Mouse (Mus musculus) kidney, postnatal 0 days (tissue): ENCODE measurements around the gene Aldh4a1. TPM values are rescaled to one million over a fixed set of nuclear protein-coding genes. Genes with fewer than 3 reads are reported as not detected.

Experiments used
- ATAC-seq: fragments of 200-750 bp; cut with Nextera tagmentation; replicated peaks from 2 replicates; pipeline ENCODE4 v1.8.0; 2017; ENCODE audit warnings: low read depth, moderate number of reproducible peaks, moderate TSS enrichment, moderate library complexity; ENCODE audit not compliant: low FRiP score
- DNase-seq: peaks from one replicate; pipeline ENCODE4 v3.0.0-alpha.2; 2016; ENCODE audit warnings: low spot score
- H3K27ac ChIP-seq: fragments of 300-500 bp; sonication (generic); 2 replicates; pipeline ENCODE4 v1.5.1; 2014; ENCODE audit warnings: mild to moderate bottlenecking
- H3K27me3 ChIP-seq: fragments of 300-500 bp; sonication (generic); 2 replicates; pipeline ENCODE4 v1.6.1; 2014; ENCODE audit warnings: low read length, mixed read lengths; ENCODE audit not compliant: insufficient read depth
- H3K36me3 ChIP-seq: fragments of 300-500 bp; sonication (generic); 2 replicates; pipeline ENCODE4 v1.6.1; 2014; ENCODE audit warnings: low read length, mixed read lengths; ENCODE audit not compliant: insufficient read depth
- H3K4me1 ChIP-seq: fragments of 300-500 bp; sonication (generic); replicated peaks from 2 replicates; pipeline ENCODE4 v1.6.1; 2014; ENCODE audit warnings: antibody characterized with exemption, low read length, mixed read lengths; ENCODE audit not compliant: insufficient read depth
- H3K4me2 ChIP-seq: fragments of 300-500 bp; sonication (generic); 2 replicates; pipeline ENCODE4 v1.6.1; 2014; ENCODE audit warnings: mild to moderate bottlenecking, low read length, moderate library complexity, mixed read lengths
- H3K4me3 ChIP-seq: fragments of 300-500 bp; sonication (generic); replicated peaks from 2 replicates; pipeline ENCODE4 v1.5.1; 2014; ENCODE audit warnings: low read depth, low read length
- H3K9ac ChIP-seq: fragments of 300-500 bp; sonication (generic); 2 replicates; pipeline ENCODE4 v1.6.1; 2014; ENCODE audit warnings: low read depth, low read length
- H3K9me3 ChIP-seq: fragments of 300-500 bp; sonication (generic); replicated peaks from 2 replicates; pipeline ENCODE4 v1.6.1; 2016; ENCODE audit warnings: low read length, inconsistent platforms, mixed read lengths
- CTCF ChIP-seq: IDR thresholded peaks from 2 replicates; pipeline ENCODE4 v1.5.1; 2016; ENCODE audit warnings: antibody characterized with exemption, low read depth, mild to moderate bottlenecking, moderate library complexity
- WGBS: fragments of 180-500 bp; shearing (Covaris S2); extraction: QIAGEN DNeasy Blood & Tissue Kit; methylation state at CpG from one replicate; pipeline ENCODE4 v1.1.7; 2014; 5-methylcytosine and 5-hydroxymethylcytosine counted together
- polyA plus RNA-seq: library from polyadenylated mRNA; unstranded; fragments of >200 nt; fragmentation: Nextera tagmentation; extraction: Ambion mirVana; gene quantifications from 2 replicates; pipeline ENCODE4 v1.2.1, GENCODE M21; 2015

Gene Aldh4a1
- polyA plus RNA-seq: 91.0 and 106 TPM in 2 replicates

DNA sequence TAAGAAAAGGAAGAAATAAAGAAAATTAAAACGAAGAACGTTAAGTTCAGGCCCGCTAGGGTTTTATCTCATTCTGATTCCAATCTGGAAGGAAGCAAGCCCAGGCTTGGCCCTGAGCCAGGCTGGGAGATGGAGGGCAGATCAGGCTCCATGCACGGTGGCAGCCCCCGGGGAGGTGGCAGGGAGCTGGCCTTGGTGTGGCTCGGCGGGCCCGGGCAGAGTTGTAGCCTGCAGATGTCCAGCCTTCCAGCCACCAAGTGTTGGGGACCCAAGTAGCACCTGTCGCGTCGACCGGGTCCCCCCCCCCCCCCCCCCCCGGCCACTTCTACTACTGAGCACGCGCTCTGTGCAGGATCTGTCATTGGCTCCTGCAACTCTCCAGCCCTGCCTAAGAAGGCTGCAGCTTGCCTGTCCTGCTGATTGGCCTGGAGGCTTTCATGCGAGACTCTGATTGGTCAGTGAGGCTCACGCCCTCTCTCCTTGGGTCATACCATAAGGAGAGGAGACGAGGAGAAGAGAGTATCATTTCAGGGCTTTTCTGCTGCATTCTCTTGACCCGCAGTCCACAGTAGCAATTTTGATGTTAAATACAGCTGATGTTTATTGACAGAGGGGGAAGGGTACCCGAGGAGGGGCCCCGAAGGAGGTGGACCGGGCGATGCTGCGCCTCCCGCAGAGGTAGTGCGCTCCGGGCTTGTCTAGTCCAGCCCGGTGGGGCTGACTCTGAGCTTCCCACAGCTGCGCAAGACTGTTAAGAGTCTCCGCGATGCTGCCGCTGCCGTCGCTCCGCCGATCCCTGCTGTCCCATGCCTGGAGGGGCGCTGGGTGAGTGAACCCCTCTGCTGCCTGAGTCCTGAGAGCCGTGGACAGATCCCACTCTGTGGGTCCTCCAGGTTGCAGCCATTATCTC, at the start of gene Aldh4a1:
Aldh4a1 (plus strand) TSS at position 494 of the 910 bp plus-strand sequence.
- H3K4me3 ChIP-seq: peak within 1 kb of the TSS; percentile 83
- peak within 1 kb of the TSS; percentile 87 for H3K27ac ChIP-seq
- no peak for TF ChIP-seq CTCF
- H3K9me3 ChIP-seq: no peaks in the 10 kb centered on the region
- no peaks in the 10 kb centered on the region for H3K36me3 ChIP-seq
- H3K9ac ChIP-seq: peak within 1 kb of the TSS; percentile 79
- WGBS: under 1% methylated on average over 34 of the region's 38 CpGs
- peak; percentile 98 for DNase-seq
- peak within 1 kb of the TSS; percentile 88 for H3K4me2 ChIP-seq
- no peaks in the 10 kb centered on the region for H3K27me3 ChIP-seq
- 0 out of 2 replicates have a peak, but pooled peaks cover 7% of the 10 kb centered on the region for H3K4me1 ChIP-seq
- peak; percentile 98 for ATAC-seq

DNA sequence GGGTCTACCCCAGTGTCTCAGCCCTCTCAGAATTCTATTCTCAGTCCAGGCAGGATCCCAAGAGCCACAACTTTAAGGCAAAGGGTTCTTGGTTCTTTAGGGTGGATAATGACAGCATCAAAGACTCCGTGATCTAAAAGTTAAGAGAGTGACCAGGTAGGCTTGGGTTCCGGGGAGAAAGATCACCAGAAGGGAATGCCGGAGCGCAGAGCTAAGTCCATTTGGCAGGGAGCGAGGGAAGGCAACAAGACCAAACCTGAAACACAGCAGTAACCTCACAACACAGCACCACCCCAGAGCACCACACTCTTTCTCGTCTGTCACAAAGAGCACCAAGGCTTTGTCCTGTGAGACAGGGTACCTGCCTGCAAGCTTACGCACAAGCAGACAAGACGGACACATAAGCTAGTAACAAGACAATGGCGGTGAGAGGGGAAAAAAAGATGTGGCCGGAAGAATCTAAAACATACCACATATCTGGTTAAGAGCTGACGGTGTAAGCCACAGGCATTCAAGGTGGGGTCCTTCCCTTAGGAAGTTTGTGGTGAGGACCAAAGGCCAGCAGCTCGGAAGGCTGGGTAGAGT, 49.6 kb upstream of the Aldh4a1 start:
- ATAC-seq (no peak), DNase-seq (no peak)
- WGBS: 87% methylated on average over 12 of the region's 12 CpGs
- H3K4me2 ChIP-seq: no peak overlapping the region
- TF ChIP-seq CTCF: no peak
- no peak overlapping the region for H3K9ac ChIP-seq
- H3K36me3 ChIP-seq: no peaks in the 10 kb centered on the region
- no peak overlapping the region for H3K4me3 ChIP-seq
- H3K9me3 ChIP-seq: no peaks in the 10 kb centered on the region
- H3K27me3 ChIP-seq: no peaks in the 10 kb centered on the region
- peaks cover 22% of the 10 kb centered on the region for H3K4me1 ChIP-seq
- 0 out of 2 replicates have a peak overlapping the region, but pooled peaks have one; percentile 42 for H3K27ac ChIP-seq

DNA sequence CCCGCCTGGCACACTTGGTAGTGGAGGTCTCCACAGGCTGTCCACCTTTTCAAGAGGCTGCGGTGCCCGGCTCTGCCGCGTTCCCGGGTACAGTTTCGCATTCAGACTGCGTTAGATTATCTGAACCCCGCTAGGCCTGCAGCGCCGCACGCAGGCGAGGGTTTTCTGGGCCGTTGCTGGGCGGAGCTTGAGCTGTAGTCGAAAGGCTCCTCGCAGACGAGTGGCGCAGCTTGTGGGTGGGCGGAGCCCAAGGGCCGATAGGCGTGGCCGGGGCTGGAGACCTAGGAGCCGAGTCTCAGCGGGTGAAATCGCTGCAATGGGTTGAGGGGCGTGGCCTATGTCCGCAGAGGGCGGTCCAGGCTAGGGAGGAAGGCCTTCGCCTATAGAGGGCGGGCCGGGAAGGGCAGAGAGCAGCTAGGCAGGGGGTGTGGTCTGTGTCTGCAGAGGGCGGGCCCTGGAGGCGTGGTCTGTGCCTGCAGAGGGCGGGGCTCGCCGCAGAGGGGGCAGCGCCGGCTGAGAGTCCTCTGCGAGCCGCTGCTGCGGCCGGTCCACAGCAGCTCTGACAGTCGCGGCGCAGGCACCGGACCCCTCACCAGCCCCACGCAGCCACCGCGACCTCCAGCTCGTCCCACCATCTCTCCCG, 48.4 kb upstream of the Aldh4a1 start:
- Histone ChIP-seq H3K27me3 (no peaks in the 10 kb centered on the region), H3K9me3 (no peaks in the 10 kb centered on the region), H3K36me3 (no peaks in the 10 kb centered on the region), H3K4me1 (peaks cover 34% of the 10 kb centered on the region), H3K4me3 (peak overlapping the region; percentile 90), H3K4me2 (peak overlapping the region; percentile 93), H3K9ac (peak overlapping the region; percentile 91), H3K27ac (peak overlapping the region; percentile 92)
- under 1% methylated on average over 43 of the region's 52 CpGs for WGBS
- peak; percentile 69 for TF ChIP-seq CTCF
- ATAC-seq: peak; percentile 97
- DNase-seq: peak; percentile 100

DNA sequence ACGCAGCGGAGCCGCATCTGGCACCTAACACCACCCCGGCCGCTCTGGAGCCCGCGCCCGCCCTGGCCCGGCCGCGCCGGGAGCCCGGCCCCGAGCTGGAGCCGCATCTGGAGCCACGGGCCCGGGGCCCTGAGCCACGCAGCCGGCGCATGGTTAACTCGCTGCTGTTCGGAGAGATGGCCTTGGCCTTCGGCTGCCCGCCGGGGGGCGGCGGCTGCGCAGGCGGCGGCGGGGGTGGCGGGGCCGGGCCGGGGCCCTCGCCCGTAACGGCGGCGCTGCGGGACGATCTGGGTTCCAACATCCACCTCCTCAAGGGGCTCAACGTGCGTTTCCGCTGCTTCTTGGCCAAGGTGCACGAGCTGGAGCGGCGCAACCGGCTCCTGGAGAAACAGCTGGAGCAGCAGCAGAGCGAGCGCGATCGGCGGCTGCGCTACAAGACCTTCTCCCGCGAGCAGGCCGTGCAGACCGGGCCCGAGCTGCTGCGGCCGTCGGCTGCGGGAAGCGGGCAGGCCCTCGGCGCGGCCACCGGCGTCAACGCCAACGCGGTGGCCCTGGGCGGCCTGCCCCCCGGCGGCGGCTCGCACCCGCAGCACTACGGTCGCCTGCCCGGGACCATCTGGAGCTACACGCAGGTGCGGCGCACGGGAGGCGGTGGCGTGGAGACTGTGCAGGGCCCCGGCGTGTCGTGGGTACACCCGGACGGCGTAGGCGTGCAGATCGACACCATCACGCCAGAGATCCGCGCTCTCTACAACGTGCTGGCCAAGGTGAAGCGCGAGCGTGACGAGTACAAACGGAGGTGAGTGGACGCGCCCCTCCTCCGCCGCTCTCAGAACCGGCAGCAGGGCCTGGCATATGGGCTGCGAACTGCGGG, 47.6 kb upstream of the Aldh4a1 start:
- peak; percentile 17; the same call in 1 of the 2 replicates for TF ChIP-seq CTCF
- Histone ChIP-seq H3K27ac (peak overlapping the region; percentile 92), H3K9me3 (no peaks in the 10 kb centered on the region), H3K36me3 (no peaks in the 10 kb centered on the region), H3K4me1 (peaks cover 41% of the 10 kb centered on the region), H3K4me2 (peak overlapping the region; percentile 93), H3K4me3 (peak overlapping the region; percentile 90), H3K9ac (peak overlapping the region; percentile 91), H3K27me3 (no peaks in the 10 kb centered on the region)
- peak; percentile 64 for ATAC-seq
- WGBS: under 1% methylated on average over 108 of the region's 111 CpGs
- DNase-seq: peak; percentile 39

DNA sequence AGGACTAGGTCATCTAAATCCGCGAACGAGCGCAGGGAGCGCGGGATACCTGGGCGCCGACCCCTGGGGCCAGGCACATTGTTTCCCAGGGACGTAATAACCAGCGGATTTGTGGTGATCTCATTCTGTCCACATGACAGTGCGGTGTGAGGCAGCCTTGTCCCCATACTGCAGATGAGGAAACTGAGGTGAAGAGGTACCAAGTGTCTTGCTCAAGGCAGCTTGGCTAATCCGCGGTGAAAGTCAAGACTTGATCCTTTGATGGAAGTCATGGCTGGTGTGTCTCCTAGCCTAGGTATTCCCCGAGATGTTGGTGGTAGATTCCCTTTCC, 47.0 kb upstream of the Aldh4a1 start:
- no peaks in the 10 kb centered on the region for H3K27me3 ChIP-seq
- WGBS: 5% methylated on average over 14 of the region's 14 CpGs
- no peak for ATAC-seq
- no peaks in the 10 kb centered on the region for H3K9me3 ChIP-seq
- peak overlapping the region; percentile 90 for H3K4me3 ChIP-seq
- H3K4me1 ChIP-seq: peaks cover 47% of the 10 kb centered on the region
- peak overlapping the region; percentile 93 for H3K4me2 ChIP-seq
- no peak for TF ChIP-seq CTCF
- no peak overlapping the region for H3K27ac ChIP-seq
- no peaks in the 10 kb centered on the region for H3K36me3 ChIP-seq
- DNase-seq: no peak
- peak overlapping the region; percentile 91 for H3K9ac ChIP-seq
